Mouse (Mus musculus): ENCODE data around the gene Sema4g. TPM values are rescaled to one million over a fixed set of nuclear protein-coding genes. Genes with fewer than 3 reads are reported as not detected.

Sema4g gene
- polyA plus RNA-seq, 1 experiment from 2014 or later = 3.1 TPM

GRCm38 (mm10) chr19:45017909-45018308, 29.0 kb downstream of the Sema4g start:
- Histone ChIP-seq H3K36me3 (peaks cover 33% of the 10 kb centered on the region), H3K4me1 (peaks cover 80% of the 10 kb centered on the region), H3K9me3 (replicated peaks) (no peaks in the 10 kb centered on the region), H3K27me3 (ENCODE audit: low read depth, poor library complexity, severe bottlenecking) (no peaks in the 10 kb centered on the region), H3K27ac (replicated peaks) (peak overlapping the region; percentile 99), H3K4me3 (peak overlapping the region; percentile 87)
- peak; percentile 85 for DNase-seq (ENCODE audit: low spot score)
- under 1% methylated on average over 48 of the region's 48 CpGs for WGBS

- Histone ChIP-seq H3K4me3 (peak overlapping the region; percentile 87), H3K27me3 (ENCODE audit: low read depth, poor library complexity, severe bottlenecking) (no peaks in the 10 kb centered on the region), H3K36me3 (peaks cover 38% of the 10 kb centered on the region), H3K9me3 (replicated peaks) (no peaks in the 10 kb centered on the region), H3K27ac (replicated peaks) (peak overlapping the region; percentile 99), H3K4me1 (peaks cover 80% of the 10 kb centered on the region)
- DNase-seq (ENCODE audit: low spot score) = peak; percentile 57
- 1% methylated on average over 12 of the region's 13 CpGs for WGBS
Observed at GRCm38 (mm10) chr19:45018351-45018831, 29.5 kb downstream of the Sema4g start.

- Histone ChIP-seq H3K27me3 (ENCODE audit: low read depth, poor library complexity, severe bottlenecking) (no peaks in the 10 kb centered on the region), H3K9me3 (replicated peaks) (no peaks in the 10 kb centered on the region), H3K4me3 (peak overlapping the region; percentile 87; the same call in 1 of the 2 replicates), H3K4me1 (peaks cover 70% of the 10 kb centered on the region), H3K27ac (replicated peaks) (no peak overlapping the region), H3K36me3 (peaks cover 58% of the 10 kb centered on the region)
- 77% methylated on average over 6 of the region's 6 CpGs for WGBS
- DNase-seq (ENCODE audit: low spot score) = no peak
Observed at GRCm38 (mm10) chr19:45020348-45020747, 31.4 kb downstream of the Sema4g start.

GRCm38 (mm10) chr19:45021362-45021761, 32.5 kb downstream of the Sema4g start:
- Histone ChIP-seq H3K9me3 (replicated peaks) (no peaks in the 10 kb centered on the region), H3K4me1 (peaks cover 62% of the 10 kb centered on the region), H3K27me3 (ENCODE audit: low read depth, poor library complexity, severe bottlenecking) (no peaks in the 10 kb centered on the region), H3K4me3 (peak overlapping the region; percentile 18; the same call in 1 of the 2 replicates), H3K27ac (replicated peaks) (0 out of 2 replicates have a peak overlapping the region, but pooled peaks have one; percentile 9), H3K36me3 (peaks cover 68% of the 10 kb centered on the region)
- DNase-seq (ENCODE audit: low spot score) = peak; percentile 10
- 93% methylated on average over 15 of the region's 15 CpGs for WGBS

GRCm38 (mm10) chr19:45023993-45024392, 35.1 kb downstream of the Sema4g start:
- no peaks in the 10 kb centered on the region for H3K9me3 ChIP-seq (replicated peaks)
- H3K4me3 ChIP-seq = no peak overlapping the region
- WGBS = 89% methylated on average over 11 of the region's 11 CpGs
- DNase-seq (ENCODE audit: low spot score) = no peak
- H3K4me1 ChIP-seq = peaks cover 63% of the 10 kb centered on the region
- no peaks in the 10 kb centered on the region for H3K27me3 ChIP-seq (ENCODE audit: low read depth, poor library complexity, severe bottlenecking)
- peaks cover 94% of the 10 kb centered on the region for H3K36me3 ChIP-seq
- no peak overlapping the region for H3K27ac ChIP-seq (replicated peaks)

- H3K36me3 ChIP-seq = peaks cover 95% of the 10 kb centered on the region
- no peaks in the 10 kb centered on the region for H3K27me3 ChIP-seq (ENCODE audit: low read depth, poor library complexity, severe bottlenecking)
- peaks cover 60% of the 10 kb centered on the region for H3K4me1 ChIP-seq
- no peak overlapping the region for H3K4me3 ChIP-seq
- WGBS = 93% methylated on average over 20 of the region's 20 CpGs
- no peaks in the 10 kb centered on the region for H3K9me3 ChIP-seq (replicated peaks)
- no peak overlapping the region for H3K27ac ChIP-seq (replicated peaks)
- peak; percentile 12 for DNase-seq (ENCODE audit: low spot score)
Observed at GRCm38 (mm10) chr19:45024775-45025174, 35.9 kb downstream of the Sema4g start.

- WGBS = 94% methylated on average over 37 of the region's 37 CpGs
- H3K9me3 ChIP-seq (replicated peaks) = no peaks in the 10 kb centered on the region
- H3K27ac ChIP-seq (replicated peaks) = 0 out of 2 replicates have a peak overlapping the region, but pooled peaks have one; percentile 9
- H3K27me3 ChIP-seq (ENCODE audit: low read depth, poor library complexity, severe bottlenecking) = no peaks in the 10 kb centered on the region
- H3K4me3 ChIP-seq = 0 out of 2 replicates have a peak overlapping the region, but pooled peaks have one; percentile 1
- H3K36me3 ChIP-seq = peaks cover 83% of the 10 kb centered on the region
- peak; percentile 11 for DNase-seq (ENCODE audit: low spot score)
- peaks cover 59% of the 10 kb centered on the region for H3K4me1 ChIP-seq
Observed at GRCm38 (mm10) chr19:45025937-45026568, 37.2 kb downstream of the Sema4g start.

- Histone ChIP-seq H3K36me3 (peaks cover 72% of the 10 kb centered on the region), H3K4me1 (peaks cover 59% of the 10 kb centered on the region), H3K9me3 (replicated peaks) (no peaks in the 10 kb centered on the region), H3K27me3 (ENCODE audit: low read depth, poor library complexity, severe bottlenecking) (no peaks in the 10 kb centered on the region), H3K4me3 (no peak overlapping the region), H3K27ac (replicated peaks) (0 out of 2 replicates have a peak overlapping the region, but pooled peaks have one; percentile 38)
- WGBS = 88% methylated on average over 6 of the region's 6 CpGs
- DNase-seq (ENCODE audit: low spot score) = no peak
Observed at GRCm38 (mm10) chr19:45026958-45027670, 38.2 kb downstream of the Sema4g start.

- H3K27me3 ChIP-seq (ENCODE audit: low read depth, poor library complexity, severe bottlenecking) = no peaks in the 10 kb centered on the region
- peaks cover 64% of the 10 kb centered on the region for H3K4me1 ChIP-seq
- no peak overlapping the region for H3K4me3 ChIP-seq
- peak overlapping the region; percentile 38; the same call in 1 of the 2 replicates for H3K27ac ChIP-seq (replicated peaks)
- WGBS = 83% methylated on average over 6 of the region's 6 CpGs
- no peak for DNase-seq (ENCODE audit: low spot score)
- H3K9me3 ChIP-seq (replicated peaks) = no peaks in the 10 kb centered on the region
- H3K36me3 ChIP-seq = peaks cover 65% of the 10 kb centered on the region
Observed at GRCm38 (mm10) chr19:45027848-45028247, 38.9 kb downstream of the Sema4g start.

GRCm38 (mm10) chr19:45028746-45029145, 39.8 kb downstream of the Sema4g start:
- Histone ChIP-seq H3K27me3 (ENCODE audit: low read depth, poor library complexity, severe bottlenecking) (no peaks in the 10 kb centered on the region), H3K4me3 (no peak overlapping the region), H3K9me3 (replicated peaks) (no peaks in the 10 kb centered on the region), H3K4me1 (peaks cover 62% of the 10 kb centered on the region), H3K27ac (replicated peaks) (0 out of 2 replicates have a peak overlapping the region, but pooled peaks have one; percentile 55), H3K36me3 (peaks cover 56% of the 10 kb centered on the region)
- 61% methylated on average over 19 of the region's 19 CpGs for WGBS
- DNase-seq (ENCODE audit: low spot score) = no peak

GRCm38 (mm10) chr19:45029571-45029970, 40.7 kb downstream of the Sema4g start:
- Histone ChIP-seq H3K4me3 (no peak overlapping the region), H3K27me3 (ENCODE audit: low read depth, poor library complexity, severe bottlenecking) (no peaks in the 10 kb centered on the region), H3K36me3 (peaks cover 47% of the 10 kb centered on the region), H3K9me3 (replicated peaks) (no peaks in the 10 kb centered on the region), H3K4me1 (peaks cover 59% of the 10 kb centered on the region), H3K27ac (replicated peaks) (no peak overlapping the region)
- DNase-seq (ENCODE audit: low spot score) = no peak
- 62% methylated on average over 9 of the region's 9 CpGs for WGBS

- DNase-seq (ENCODE audit: low spot score) = peak; percentile 72
- Histone ChIP-seq H3K27me3 (ENCODE audit: low read depth, poor library complexity, severe bottlenecking) (no peaks in the 10 kb centered on the region), H3K4me1 (peaks cover 57% of the 10 kb centered on the region)
Observed at GRCm38 (mm10) chr19:45030111-45030510, 41.2 kb downstream of the Sema4g start.

More at GRCm38 (mm10) chr19:45030111-45030510, 41.2 kb downstream of the Sema4g start:
- Histone ChIP-seq H3K9me3 (replicated peaks) (no peaks in the 10 kb centered on the region), H3K4me3 (no peak overlapping the region), H3K27ac (replicated peaks) (no peak overlapping the region), H3K36me3 (peaks cover 42% of the 10 kb centered on the region)
- 41% methylated on average over 8 of the region's 8 CpGs for WGBS

All from midbrain, embryonic 10.5 days (tissue).